Mouse (Mus musculus) adrenal gland, postnatal 10 days (tissue): Measurements from ENCODE around the gene Fry. TPM values are rescaled to one million over a fixed set of nuclear protein-coding genes. Genes with fewer than 3 reads are reported as not detected.
"Not testable (repeated sequence)": the region's sequence is repeated elsewhere in the genome, so short reads cannot be mapped to it uniquely, and the experiment has no call there.

Source experiments
- DNase-seq: peaks from one replicate; pipeline ENCODE4 v3.0.0; 2021; ENCODE audit warnings: mixed read lengths
- total RNA-seq, 2 experiments: library from RNA; stranded (reverse); gene quantifications; 2 replicates each; pipeline ENCODE4 v1.2.3; 2021

The Fry gene
- total RNA-seq, 2 experiments from 2014 or later: 36.2 to 46.9 TPM

GRCm38 (mm10) chr5:150457165-150457903 is 338.9 kb downstream of the Fry start:
- peak; percentile 34 for DNase-seq

GRCm38 (mm10) chr5:150457904-150458739 is 339.7 kb downstream of the Fry start:
- DNase-seq: peak; percentile 32

GRCm38 (mm10) chr5:150459801-150460200 is 341.4 kb downstream of the Fry start:
- no peak for DNase-seq

GRCm38 (mm10) chr5:150464721-150465120 is 346.3 kb downstream of the Fry start:
- no peak for DNase-seq

- no peak for DNase-seq
Observed at GRCm38 (mm10) chr5:150465218-150465617, 346.8 kb downstream of the Fry start.

GRCm38 (mm10) chr5:150466132-150466531 is 347.7 kb downstream of the Fry start:
- DNase-seq: peak; percentile 87

GRCm38 (mm10) chr5:150468431-150468830 is 350.0 kb downstream of the Fry start:
- peak; percentile 23 for DNase-seq

- DNase-seq: no peak
Observed at GRCm38 (mm10) chr5:150477364-150477763, 358.9 kb downstream of the Fry start.

GRCm38 (mm10) chr5:150478612-150479011 is 360.2 kb downstream of the Fry start:
- DNase-seq: no peak

GRCm38 (mm10) chr5:150485198-150485597 is 366.8 kb downstream of the Fry start:
- peak; percentile 46 for DNase-seq

GRCm38 (mm10) chr5:150490285-150490684 is 371.8 kb downstream of the Fry start:
- no peak for DNase-seq

GRCm38 (mm10) chr5:150490821-150491220 is 372.4 kb downstream of the Fry start:
- no peak for DNase-seq

- DNase-seq: not testable (repeated sequence)
Observed at GRCm38 (mm10) chr5:150491573-150492173, 373.2 kb downstream of the Fry start.

GRCm38 (mm10) chr5:150495792-150496191 is 377.3 kb downstream of the Fry start:
- DNase-seq: peak; percentile 56

- no peak for DNase-seq
Observed at GRCm38 (mm10) chr5:150510451-150511225, 392.2 kb downstream of the Fry start.

- DNase-seq: no peak
Observed at GRCm38 (mm10) chr5:150513264-150513663, 394.8 kb downstream of the Fry start.

- DNase-seq: no peak
Observed at GRCm38 (mm10) chr5:150514027-150514426, 395.6 kb downstream of the Fry start.

GRCm38 (mm10) chr5:150518064-150518463 is 399.6 kb downstream of the Fry start, which contains the start of gene Zar1l:
TSS of gene Zar1l (minus strand) at chr5:150518164.
- no peak for DNase-seq

- DNase-seq: no peak
Observed at GRCm38 (mm10) chr5:150519551-150519950, 401.1 kb downstream of the Fry start.

- DNase-seq: peak; percentile 97
Observed at GRCm38 (mm10) chr5:150521937-150522866, 403.8 kb downstream of the Fry start, which contains the start of gene Brca2. TSS of gene Brca2 (plus strand) at chr5:150522630.

- no peak for DNase-seq
Observed at GRCm38 (mm10) chr5:150522867-150523234, 404.4 kb downstream of the Fry start.
